Mouse (Mus musculus) liver, embryonic 11.5 days (tissue): ENCODE data around the gene Gm5640. TPM values are rescaled to one million over a fixed set of nuclear protein-coding genes. Genes with fewer than 3 reads are reported as not detected.
"Not testable (repeated sequence)": the region's sequence is repeated elsewhere in the genome, so short reads cannot be mapped to it uniquely, and the experiment has no call there.

Source experiments
- ATAC-seq: fragments of 200-750 bp; cut with Nextera tagmentation; replicated peaks from 2 replicates; pipeline ENCODE4 v1.8.0; 2017; ENCODE audit warnings: moderate number of reproducible peaks, mild to moderate bottlenecking, moderate TSS enrichment, moderate library complexity; ENCODE audit not compliant: low FRiP score
- DNase-seq: peaks from one replicate; pipeline ENCODE4 v3.0.0-alpha.2; 2017; ENCODE audit warnings: low spot score
- H3K27ac ChIP-seq: fragments of 300-500 bp; sonication (generic); 2 replicates; pipeline ENCODE4 v1.5.1; 2014; ENCODE audit warnings: mild to moderate bottlenecking, low read depth, low read length, control low read depth
- H3K27me3 ChIP-seq: fragments of 300-500 bp; sonication (generic); replicated peaks from 2 replicates; pipeline ENCODE4 v1.6.1; 2014; ENCODE audit warnings: low read length, mixed read lengths; ENCODE audit not compliant: control insufficient read depth, insufficient read depth
- H3K36me3 ChIP-seq: fragments of 300-500 bp; sonication (generic); 2 replicates; pipeline ENCODE4 v1.6.1; 2014; ENCODE audit warnings: mild to moderate bottlenecking, low read length, moderate library complexity, mixed read lengths; ENCODE audit not compliant: control insufficient read depth, insufficient read depth
- H3K4me1 ChIP-seq: fragments of 300-500 bp; sonication (generic); replicated peaks from 2 replicates; pipeline ENCODE4 v1.6.1; 2014; ENCODE audit warnings: low read length, mixed read lengths; ENCODE audit not compliant: control insufficient read depth, insufficient read depth
- H3K4me2 ChIP-seq: fragments of 300-500 bp; sonication (generic); 2 replicates; pipeline ENCODE4 v1.6.1; 2014; ENCODE audit warnings: mild to moderate bottlenecking, control low read depth, moderate library complexity
- H3K4me3 ChIP-seq: fragments of 300-500 bp; sonication (generic); 2 replicates; pipeline ENCODE4 v1.5.1; 2014; ENCODE audit warnings: low read depth, low read length, control low read depth
- H3K9ac ChIP-seq: fragments of 300-500 bp; sonication (generic); 2 replicates; pipeline ENCODE4 v1.6.1; 2014; ENCODE audit warnings: low read depth, low read length, control low read depth
- H3K9me3 ChIP-seq: fragments of 300-500 bp; sonication (generic); 2 replicates; pipeline ENCODE4 v1.6.1; 2016; ENCODE audit warnings: low read length, inconsistent platforms, mixed read lengths; ENCODE audit not compliant: control insufficient read depth
- WGBS: fragments of 180-500 bp; shearing (Covaris S2); extraction: QIAGEN DNeasy Blood & Tissue Kit; methylation state at CpG from one replicate; pipeline ENCODE4 v1.1.7; 2014; 5-methylcytosine and 5-hydroxymethylcytosine counted together
- polyA plus RNA-seq: library from polyadenylated mRNA; unstranded; fragments of >200 nt; fragmentation: Nextera tagmentation; extraction: Ambion mirVana; gene quantifications from 2 replicates; pipeline ENCODE4 v1.2.1, GENCODE M21; 2014

Gm5640 gene
- not detected in 2 replicates for polyA plus RNA-seq

- not testable (repeated sequence) for H3K27ac ChIP-seq, H3K9me3 ChIP-seq, H3K4me2 ChIP-seq, H3K27me3 ChIP-seq, DNase-seq, H3K9ac ChIP-seq, H3K4me1 ChIP-seq, H3K4me3 ChIP-seq, ATAC-seq, H3K36me3 ChIP-seq
- WGBS, result 33% methylated on average over 2 of the region's 5 CpGs
These were observed at the start of gene Gm5640 for GRCm38 (mm10) chrX:74645466-74646323. Gene Gm5640, minus strand, starts transcription at chrX:74645635.

- not testable (repeated sequence) for ATAC-seq, H3K4me2 ChIP-seq, H3K9me3 ChIP-seq, H3K27me3 ChIP-seq, H3K36me3 ChIP-seq, H3K4me1 ChIP-seq, H3K27ac ChIP-seq, DNase-seq, H3K9ac ChIP-seq, H3K4me3 ChIP-seq
- no CpG with 5 or more reads among the region's 1 CpGs for whole genome bisulfite sequencing
These were observed 958 bp upstream of the Gm5640 start for GRCm38 (mm10) chrX:74646393-74646792.

GRCm38 (mm10) chrX:74592379-74592778 lies 53.1 kb downstream of the Gm5640 start, which contains the start of gene Olfr1325:
Gene Olfr1325, plus strand, starts transcription at chrX:74592679.
- Histone ChIP-seq H3K4me2 (no peak within 1 kb of the TSS), H3K27ac (no peak within 1 kb of the TSS), H3K4me3 (no peak within 1 kb of the TSS), H3K9ac (no peak within 1 kb of the TSS), H3K36me3 (no peaks in the 10 kb centered on the region), H3K4me1 (no peaks in the 10 kb centered on the region), H3K27me3 (no peaks in the 10 kb centered on the region), H3K9me3 (no peaks in the 10 kb centered on the region)
- no peak for ATAC-seq
- WGBS, result 77% methylated on average over 2 of the region's 2 CpGs
- DNase-seq, result no peak

Other genes starting within 250 kb of the Gm5640 start
- gene G6pdx, start 216.4 kb downstream of the Gm5640 start, polyA plus RNA-seq, result 65.0 and 76.6 TPM in 2 replicates
- not detected in 2 replicates for gene Gm6880, start 164.2 kb downstream of the Gm5640 start, polyA plus RNA-seq
- gene Olfr1326-ps1, start 70.7 kb downstream of the Gm5640 start, polyA plus RNA-seq, result not detected in 2 replicates
- gene Olfr1325, start 53.0 kb downstream of the Gm5640 start, polyA plus RNA-seq, result not detected in 2 replicates
- gene Gm6890, start 95.3 kb upstream of the Gm5640 start, polyA plus RNA-seq, result not detected in 2 replicates
- gene Gm5936, start 191.6 kb upstream of the Gm5640 start, polyA plus RNA-seq, result not detected in 2 replicates